Mouse (Mus musculus) neural tube, embryonic 13.5 days (tissue): ENCODE measurements at regions not wholly inside any gene's neighbourhood (a gene's known extent, or its start where the extent isn't known, plus 50 kb on each side); places are given as distances from the start of the nearest gene placed in this dataset.
A peak's percentile ranks its signal among the peaks of the same experiment; 100 is the strongest.

Experiments
- ATAC-seq: fragments of 200-750 bp; cut with Nextera tagmentation; 2 replicates; pipeline ENCODE4 v1.8.0; 2017; ENCODE audit warnings: low read depth, mild to moderate bottlenecking, moderate TSS enrichment, moderate library complexity
- H3K27ac ChIP-seq: fragments of 300-500 bp; sonication (generic); replicated peaks from 2 replicates; pipeline ENCODE4 v1.5.1; 2015; ENCODE audit warnings: moderate library complexity, mild to moderate bottlenecking, inconsistent platforms
- H3K27me3 ChIP-seq: fragments of 300-500 bp; sonication (generic); 2 replicates; pipeline ENCODE4 v1.6.1; 2015; ENCODE audit warnings: mild to moderate bottlenecking, inconsistent platforms
- H3K36me3 ChIP-seq: fragments of 300-500 bp; sonication (generic); 2 replicates; pipeline ENCODE4 v1.6.1; 2015; ENCODE audit warnings: mild to moderate bottlenecking, inconsistent platforms
- H3K4me1 ChIP-seq: fragments of 300-500 bp; sonication (generic); replicated peaks from 2 replicates; pipeline ENCODE4 v1.6.1; 2015; ENCODE audit warnings: inconsistent platforms
- H3K4me2 ChIP-seq: fragments of 300-500 bp; sonication (generic); 2 replicates; pipeline ENCODE4 v1.6.1; 2015; ENCODE audit warnings: inconsistent platforms, mild to moderate bottlenecking, moderate library complexity
- H3K4me3 ChIP-seq: fragments of 300-500 bp; sonication (generic); 2 replicates; pipeline ENCODE4 v1.5.1; 2015; ENCODE audit warnings: mild to moderate bottlenecking, inconsistent platforms
- H3K9ac ChIP-seq: fragments of 300-500 bp; sonication (generic); 2 replicates; pipeline ENCODE4 v1.6.1; 2015; ENCODE audit warnings: moderate library complexity, mild to moderate bottlenecking, inconsistent platforms
- H3K9me3 ChIP-seq: fragments of 300-500 bp; sonication (generic); 2 replicates; pipeline ENCODE4 v1.6.1; 2016; ENCODE audit warnings: inconsistent platforms
- WGBS: fragments of 180-500 bp; shearing (Covaris S2); methylation state at CpG from one replicate; pipeline ENCODE4 v1.1.7; 2015; 5-methylcytosine and 5-hydroxymethylcytosine counted together

GRCm38 (mm10) chr2:174532671-174533363 is 59.9 kb upstream of the Prelid3b start:
- ATAC-seq, result peak; percentile 90
- no peak overlapping the region for H3K4me2 ChIP-seq
- H3K36me3 ChIP-seq, result no peaks in the 10 kb centered on the region
- H3K9ac ChIP-seq, result no peak overlapping the region
- no peaks in the 10 kb centered on the region for H3K4me1 ChIP-seq
- no peak overlapping the region for H3K27ac ChIP-seq
- 65% methylated on average over 12 of the region's 12 CpGs for WGBS
- H3K27me3 ChIP-seq, result no peaks in the 10 kb centered on the region
- no peak overlapping the region for H3K4me3 ChIP-seq
- no peaks in the 10 kb centered on the region for H3K9me3 ChIP-seq

DNA sequence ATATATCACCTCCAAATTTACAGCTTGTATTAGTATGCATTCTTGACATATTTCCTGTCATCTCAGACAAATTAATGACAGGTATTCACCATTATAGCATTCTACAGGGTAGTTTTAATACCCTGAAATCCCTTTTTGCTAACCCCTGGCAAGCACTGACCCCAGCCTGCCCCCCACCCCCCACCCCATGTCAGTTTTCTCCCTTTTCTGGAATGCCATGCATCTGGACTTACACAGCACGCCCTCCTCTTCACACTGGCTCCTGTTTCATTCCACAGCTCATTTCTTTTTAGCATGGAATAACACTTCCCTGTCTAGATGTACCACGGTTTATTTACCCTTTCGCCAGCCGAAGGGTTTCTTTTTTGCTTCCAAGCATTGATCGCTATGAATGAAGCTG is 67.8 kb upstream of the Prelid3b start:
- no peak overlapping the region for H3K9ac ChIP-seq
- H3K4me3 ChIP-seq, result no peak overlapping the region
- no peaks in the 10 kb centered on the region for H3K27me3 ChIP-seq
- no peak overlapping the region for H3K4me2 ChIP-seq
- H3K36me3 ChIP-seq, result no peaks in the 10 kb centered on the region
- H3K9me3 ChIP-seq, result no peaks in the 10 kb centered on the region
- H3K4me1 ChIP-seq, result no peaks in the 10 kb centered on the region
- 82% methylated on average over 5 of the region's 5 CpGs for WGBS
- no peak for ATAC-seq
- no peak overlapping the region for H3K27ac ChIP-seq

DNA sequence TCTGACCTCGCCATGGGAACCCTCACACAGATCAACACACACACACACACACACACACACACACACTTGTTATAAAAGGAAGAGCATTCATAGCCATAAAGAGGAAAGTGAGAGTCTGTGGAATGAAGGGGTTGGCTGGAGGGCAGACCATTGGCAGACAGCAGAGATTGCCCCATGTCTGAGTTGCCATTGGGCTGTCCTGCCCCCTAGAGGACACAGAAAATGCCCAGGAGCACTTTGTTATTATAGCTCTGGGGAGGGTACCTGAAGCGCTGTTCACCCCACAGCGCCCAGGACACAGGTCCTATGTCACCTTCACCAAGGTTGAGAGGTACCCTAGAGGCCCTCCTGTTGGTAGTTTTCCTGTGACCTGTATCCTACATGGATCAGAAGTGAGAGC is 74.3 kb upstream of the Prelid3b start:
- ATAC-seq, result no peak
- Histone ChIP-seq H3K9ac (no peak overlapping the region), H3K27ac (no peak overlapping the region), H3K4me2 (no peak overlapping the region), H3K36me3 (no peaks in the 10 kb centered on the region), H3K27me3 (no peaks in the 10 kb centered on the region), H3K9me3 (no peaks in the 10 kb centered on the region), H3K4me1 (no peaks in the 10 kb centered on the region), H3K4me3 (no peak overlapping the region)
- WGBS, result 85% methylated on average over 3 of the region's 3 CpGs

DNA sequence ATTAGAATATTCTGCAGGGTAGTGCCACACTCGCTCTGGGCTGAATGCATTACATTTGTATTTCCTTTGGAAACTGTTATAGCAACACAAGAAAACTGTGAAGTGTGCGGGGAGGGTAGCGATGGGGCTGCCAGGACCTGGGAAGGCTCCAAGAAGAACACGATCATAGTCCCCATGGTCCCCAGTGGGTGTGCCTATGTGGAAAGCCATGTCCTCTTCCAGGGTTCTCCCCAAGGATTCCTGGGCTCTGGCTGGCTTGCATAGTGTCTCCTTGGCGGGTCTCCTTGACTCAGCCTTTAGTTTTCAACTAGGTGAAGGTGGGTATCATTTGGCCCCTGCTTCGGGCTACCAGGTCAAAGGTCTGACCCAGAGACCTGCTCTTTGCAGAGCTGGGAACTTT is 74.8 kb upstream of the Prelid3b start:
- Histone ChIP-seq H3K9ac (no peak overlapping the region), H3K9me3 (no peaks in the 10 kb centered on the region), H3K4me2 (no peak overlapping the region), H3K36me3 (no peaks in the 10 kb centered on the region), H3K27ac (no peak overlapping the region), H3K4me1 (no peaks in the 10 kb centered on the region), H3K27me3 (no peaks in the 10 kb centered on the region), H3K4me3 (no peak overlapping the region)
- no peak for ATAC-seq
- WGBS, result 85% methylated on average over 6 of the region's 6 CpGs

GRCm38 (mm10) chr2:174548776-174549175 is 75.9 kb upstream of the Prelid3b start:
- Histone ChIP-seq H3K9ac (no peak overlapping the region), H3K4me1 (no peaks in the 10 kb centered on the region), H3K9me3 (no peaks in the 10 kb centered on the region), H3K27me3 (no peaks in the 10 kb centered on the region), H3K4me3 (no peak overlapping the region), H3K36me3 (no peaks in the 10 kb centered on the region), H3K27ac (no peak overlapping the region), H3K4me2 (no peak overlapping the region)
- WGBS, result 80% methylated on average over 4 of the region's 4 CpGs
- no peak for ATAC-seq

- no peak overlapping the region for H3K4me2 ChIP-seq
- H3K9me3 ChIP-seq, result no peaks in the 10 kb centered on the region
- H3K27ac ChIP-seq, result no peak overlapping the region
- 92% methylated on average over 11 of the region's 11 CpGs for WGBS
- H3K4me3 ChIP-seq, result no peak overlapping the region
- no peaks in the 10 kb centered on the region for H3K36me3 ChIP-seq
- H3K4me1 ChIP-seq, result no peaks in the 10 kb centered on the region
- no peak for ATAC-seq
- no peaks in the 10 kb centered on the region for H3K27me3 ChIP-seq
- no peak overlapping the region for H3K9ac ChIP-seq
Observed at GRCm38 (mm10) chr2:174555778-174556177, 82.9 kb upstream of the Prelid3b start.

DNA sequence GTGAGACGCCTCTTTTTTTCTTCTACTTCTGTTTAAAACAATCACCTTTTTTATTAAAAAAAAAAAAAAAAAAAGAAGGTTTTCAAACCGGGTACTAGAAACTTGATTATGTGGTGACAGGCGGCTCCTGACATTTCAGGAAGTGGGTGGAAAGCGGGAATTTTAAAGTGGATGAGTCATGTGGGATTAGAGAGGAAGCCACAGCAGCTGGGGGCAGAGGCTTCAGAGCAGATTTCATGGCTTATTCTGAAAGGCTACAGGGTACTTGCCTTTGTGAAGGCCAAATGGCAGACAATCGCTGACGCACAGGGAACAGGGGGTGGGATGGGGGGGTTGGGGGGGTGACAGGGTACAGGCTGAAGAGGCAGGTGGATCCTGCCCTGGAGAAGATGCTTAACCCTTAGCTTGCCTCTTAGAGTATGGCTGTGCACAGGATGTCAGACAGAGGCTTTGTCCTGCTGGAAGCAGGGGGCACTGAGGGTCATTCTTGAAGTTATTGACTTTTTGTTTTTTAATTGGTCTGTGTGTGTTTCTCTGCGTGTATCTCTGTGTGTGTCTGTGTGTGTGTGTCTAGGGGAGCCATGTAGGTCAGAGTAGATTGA is 81.4 kb upstream of the Zfp831 start:
- Histone ChIP-seq H3K9ac (no peak overlapping the region), H3K27ac (no peak overlapping the region), H3K4me2 (no peak overlapping the region), H3K9me3 (no peaks in the 10 kb centered on the region), H3K36me3 (no peaks in the 10 kb centered on the region), H3K4me3 (no peak overlapping the region), H3K4me1 (peaks cover 12% of the 10 kb centered on the region), H3K27me3 (no peaks in the 10 kb centered on the region)
- WGBS, result 34% methylated on average over 7 of the region's 7 CpGs
- ATAC-seq, result no peak

- Histone ChIP-seq H3K4me2 (no peak overlapping the region), H3K9me3 (no peaks in the 10 kb centered on the region), H3K27ac (no peak overlapping the region), H3K4me1 (peaks cover 12% of the 10 kb centered on the region), H3K36me3 (no peaks in the 10 kb centered on the region), H3K27me3 (no peaks in the 10 kb centered on the region), H3K4me3 (no peak overlapping the region), H3K9ac (no peak overlapping the region)
- 95% methylated on average over 3 of the region's 3 CpGs for WGBS
- ATAC-seq, result no peak
Observed at GRCm38 (mm10) chr2:174563917-174564316, 79.4 kb upstream of the Zfp831 start.

- H3K9me3 ChIP-seq, result no peaks in the 10 kb centered on the region
- H3K4me2 ChIP-seq, result no peak overlapping the region
- H3K36me3 ChIP-seq, result no peaks in the 10 kb centered on the region
- no peak for ATAC-seq
- H3K27ac ChIP-seq, result peak overlapping the region; percentile 49; the same call in 1 of the 2 replicates
- 13% methylated on average over 5 of the region's 5 CpGs for WGBS
- no peaks in the 10 kb centered on the region for H3K27me3 ChIP-seq
- no peak overlapping the region for H3K9ac ChIP-seq
- peaks cover 12% of the 10 kb centered on the region for H3K4me1 ChIP-seq
- no peak overlapping the region for H3K4me3 ChIP-seq
Observed at GRCm38 (mm10) chr2:174564817-174565216, 78.5 kb upstream of the Zfp831 start.

DNA sequence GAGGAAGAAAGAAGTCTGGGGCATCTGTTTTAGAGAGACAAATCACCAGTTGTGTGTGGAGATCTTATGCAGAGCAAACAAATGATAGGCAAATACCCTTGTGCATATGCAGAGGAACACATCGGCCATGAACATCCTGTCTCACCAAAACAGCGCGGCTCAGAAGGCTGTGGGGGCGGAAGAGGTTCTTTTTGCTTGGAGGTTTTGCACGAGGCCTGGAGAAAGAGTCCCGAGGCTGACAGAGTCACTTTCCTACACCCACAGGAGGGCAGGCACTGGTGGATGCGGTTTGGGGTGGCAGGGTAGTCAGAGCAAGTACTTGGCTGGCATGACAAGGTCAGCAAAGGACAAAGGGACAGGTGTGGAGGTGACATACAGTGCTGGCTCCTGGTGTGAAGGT is 77.4 kb upstream of the Zfp831 start:
- 85% methylated on average over 7 of the region's 7 CpGs for WGBS
- Histone ChIP-seq H3K27ac (no peak overlapping the region), H3K9me3 (no peaks in the 10 kb centered on the region), H3K9ac (no peak overlapping the region), H3K27me3 (no peaks in the 10 kb centered on the region), H3K4me3 (no peak overlapping the region), H3K4me2 (no peak overlapping the region), H3K4me1 (peaks cover 12% of the 10 kb centered on the region), H3K36me3 (no peaks in the 10 kb centered on the region)
- ATAC-seq, result no peak

- no peak overlapping the region for H3K27ac ChIP-seq
- no peaks in the 10 kb centered on the region for H3K9me3 ChIP-seq
- H3K27me3 ChIP-seq, result no peaks in the 10 kb centered on the region
- no peak overlapping the region for H3K4me2 ChIP-seq
- H3K36me3 ChIP-seq, result no peaks in the 10 kb centered on the region
- no peak for ATAC-seq
- no peak overlapping the region for H3K4me3 ChIP-seq
- no peak overlapping the region for H3K9ac ChIP-seq
- peaks cover 12% of the 10 kb centered on the region for H3K4me1 ChIP-seq
- 53% methylated on average over 4 of the region's 4 CpGs for WGBS
Observed at GRCm38 (mm10) chr2:174566752-174567151, 76.6 kb upstream of the Zfp831 start.

GRCm38 (mm10) chr2:174574804-174575507 is 68.4 kb upstream of the Zfp831 start:
- H3K4me2 ChIP-seq, result no peak overlapping the region
- H3K9me3 ChIP-seq, result no peaks in the 10 kb centered on the region
- H3K36me3 ChIP-seq, result no peaks in the 10 kb centered on the region
- H3K27ac ChIP-seq, result no peak overlapping the region
- no peak overlapping the region for H3K9ac ChIP-seq
- WGBS, result 82% methylated on average over 7 of the region's 7 CpGs
- H3K4me3 ChIP-seq, result no peak overlapping the region
- H3K27me3 ChIP-seq, result no peaks in the 10 kb centered on the region
- no peaks in the 10 kb centered on the region for H3K4me1 ChIP-seq
- ATAC-seq, result no peak
